Mouse (Mus musculus) myocyte (in vitro differentiated cells): ENCODE results near the gene Slc38a3. TPM values are rescaled to one million over a fixed set of nuclear protein-coding genes. Genes with fewer than 3 reads are reported as not detected.

Experiments used
- H3K27me3 ChIP-seq: one replicate; pipeline ENCODE4 v1.6.1; 2011; ENCODE audit not compliant: control insufficient read depth, insufficient read depth, insufficient read length
- H3K36me3 ChIP-seq: one replicate; pipeline ENCODE4 v1.6.1; 2011; ENCODE audit not compliant: control insufficient read depth, insufficient read depth
- H3K4me2 ChIP-seq: one replicate; pipeline ENCODE4 v1.6.1; 2011; ENCODE audit warnings: low read depth, control low read depth
- H3K4me3 ChIP-seq: one replicate; pipeline ENCODE4 v1.5.1; 2011; ENCODE audit warnings: mild to moderate bottlenecking, control low read depth, moderate library complexity
- H3K79me2 ChIP-seq: one replicate; pipeline ENCODE4 v1.6.1; 2011; ENCODE audit not compliant: control insufficient read depth, insufficient read depth
- H3ac ChIP-seq: one replicate; pipeline ENCODE4 v1.6.1; 2011; ENCODE audit not compliant: control insufficient read depth, insufficient read length
- CEBPB ChIP-seq: IDR thresholded peaks from 2 replicates; pipeline ENCODE4 v1.6.1; 2011; ENCODE audit warnings: mild to moderate bottlenecking, moderate library complexity; ENCODE audit not compliant: poor library complexity, insufficient read depth, severe bottlenecking
- E2F4 ChIP-seq: IDR thresholded peaks from one replicate; pipeline ENCODE4 v1.6.1; 2011; ENCODE audit warnings: mild to moderate bottlenecking, control low read depth, moderate library complexity; ENCODE audit not compliant: insufficient read depth
- MAX ChIP-seq: IDR thresholded peaks from one replicate; pipeline ENCODE4 v1.6.1; 2011; ENCODE audit warnings: low read depth, mild to moderate bottlenecking, control low read depth
- MYOD1 ChIP-seq, 3 experiments: IDR thresholded peaks; one replicate each; pipeline ENCODE4 v1.6.1; 2011; ENCODE audit warnings: control low read depth in 2 of 3, low read depth in 2 of 3, mild to moderate bottlenecking in 2 of 3, moderate library complexity in 1 of 3; ENCODE audit not compliant: insufficient read length in 2 of 3, control insufficient read depth in 1 of 3
- MYOG ChIP-seq, 3 experiments: IDR thresholded peaks; one replicate each; pipeline ENCODE4 v1.6.1; 2011; ENCODE audit warnings: control low read depth in 2 of 3, low read depth in 2 of 3, mild to moderate bottlenecking in 2 of 3; ENCODE audit not compliant: insufficient read length in 2 of 3, control insufficient read depth in 1 of 3, insufficient read depth in 1 of 3
- POLR2A ChIP-seq: IDR thresholded peaks from one replicate; pipeline ENCODE4 v1.6.1; 2011; ENCODE audit warnings: low read depth, mild to moderate bottlenecking, control low read depth, moderate library complexity; ENCODE audit not compliant: insufficient read length
- POLR2AphosphoS2 ChIP-seq: IDR thresholded peaks from one replicate; pipeline ENCODE4 v1.6.1; 2011; ENCODE audit warnings: low read depth, control low read depth; ENCODE audit not compliant: insufficient read length
- REST ChIP-seq: IDR thresholded peaks from one replicate; pipeline ENCODE4 v1.6.1; 2011; ENCODE audit warnings: mild to moderate bottlenecking, control low read depth, moderate library complexity; ENCODE audit not compliant: insufficient read depth, insufficient read length
- SRF ChIP-seq: IDR thresholded peaks from one replicate; pipeline ENCODE4 v1.6.1; 2011; ENCODE audit warnings: low read depth; ENCODE audit not compliant: control insufficient read depth, insufficient read length
- TCF12 ChIP-seq: IDR thresholded peaks from one replicate; pipeline ENCODE4 v1.6.1; 2011; ENCODE audit warnings: mild to moderate bottlenecking, control low read depth; ENCODE audit not compliant: poor library complexity, insufficient read depth, severe bottlenecking
- TCF3 ChIP-seq: IDR thresholded peaks from one replicate; pipeline ENCODE4 v1.6.1; 2011; ENCODE audit warnings: low read depth, control low read depth; ENCODE audit not compliant: insufficient read length
- USF1 ChIP-seq: IDR thresholded peaks from one replicate; pipeline ENCODE4 v1.6.1; 2011; ENCODE audit warnings: low read depth, mild to moderate bottlenecking, control low read depth, moderate library complexity
- polyA plus RNA-seq: library from polyadenylated mRNA; unstranded; fragments of >200 nt; fragmentation: generic; extraction: Trizol; gene quantifications from one replicate; pipeline ENCODE4 v1.2.1, GENCODE M21; 2012; ENCODE audit warnings: missing spikeins

Slc38a3 gene
- polyA plus RNA-seq, 1 experiment: 0.06 TPM

- Histone ChIP-seq H3K36me3 (no peaks in the 10 kb centered on the region), H3K27me3 (no peaks in the 10 kb centered on the region), H3K4me2 (peak overlapping the region; percentile 2), H3K4me3 (no peak overlapping the region), H3K79me2 (peaks cover 80% of the 10 kb centered on the region), H3ac (no peak overlapping the region)
- TF ChIP-seq TCF12: no peak
- no peak for TF ChIP-seq USF1
Measured at GRCm38 (mm10) chr9:107631311-107631826, 38.0 kb downstream of the Slc38a3 start.

- no peaks in the 10 kb centered on the region for H3K27me3 ChIP-seq
- H3K4me3 ChIP-seq: no peak overlapping the region
- peak overlapping the region; percentile 18 for H3K4me2 ChIP-seq
- H3K36me3 ChIP-seq: no peaks in the 10 kb centered on the region
- peaks cover 86% of the 10 kb centered on the region for H3K79me2 ChIP-seq
- TF ChIP-seq REST (no peak), CEBPB (no peak), TCF12 (no peak), POLR2AphosphoS2 (no peak), SRF (no peak), E2F4 (no peak), TCF3 (no peak), POLR2A (no peak), MYOD1 (IDR thresholded peaks at IDR 0.05; ENCODE audit: control insufficient read depth in 1 of 3, insufficient read length in 2 of 3, low read depth in 2 of 3) (no peak), MYOG (IDR thresholded peaks at IDR 0.05; ENCODE audit: control insufficient read depth in 1 of 3, insufficient read depth in 1 of 3, insufficient read length in 2 of 3, low read depth in 2 of 3) (no peak), USF1 (no peak), MAX (no peak)
- H3ac ChIP-seq: no peak overlapping the region
Measured at GRCm38 (mm10) chr9:107630576-107630975, 38.8 kb downstream of the Slc38a3 start.

- no peak overlapping the region for H3K4me3 ChIP-seq
- H3ac ChIP-seq: no peak overlapping the region
- H3K4me2 ChIP-seq: peak overlapping the region; percentile 18
- H3K79me2 ChIP-seq: peaks cover 91% of the 10 kb centered on the region
- no peak for TF ChIP-seq POLR2AphosphoS2
- TF ChIP-seq MYOG (IDR thresholded peaks at IDR 0.05; ENCODE audit: control insufficient read depth in 1 of 3, insufficient read depth in 1 of 3, insufficient read length in 2 of 3, low read depth in 2 of 3): no peak
- no peak for TF ChIP-seq MAX
- TF ChIP-seq REST: no peak
- TF ChIP-seq MYOD1 (IDR thresholded peaks at IDR 0.05; ENCODE audit: control insufficient read depth in 1 of 3, insufficient read length in 2 of 3, low read depth in 2 of 3): no peak
- no peak for TF ChIP-seq E2F4
- no peak for TF ChIP-seq TCF3
- TF ChIP-seq CEBPB: no peak
- no peak for TF ChIP-seq USF1
- no peak for TF ChIP-seq SRF
- no peak for TF ChIP-seq TCF12
- TF ChIP-seq POLR2A: no peak
- H3K27me3 ChIP-seq: no peaks in the 10 kb centered on the region
- H3K36me3 ChIP-seq: no peaks in the 10 kb centered on the region
Measured at GRCm38 (mm10) chr9:107629901-107630425, 39.4 kb downstream of the Slc38a3 start.

GRCm38 (mm10) chr9:107629411-107629730 lies 40.0 kb downstream of the Slc38a3 start:
- Histone ChIP-seq H3K36me3 (no peaks in the 10 kb centered on the region), H3K4me3 (no peak overlapping the region), H3K79me2 (peaks cover 91% of the 10 kb centered on the region), H3K4me2 (no peak overlapping the region), H3K27me3 (no peaks in the 10 kb centered on the region), H3ac (no peak overlapping the region)
- TF ChIP-seq SRF: no peak
- no peak for TF ChIP-seq MAX
- no peak for TF ChIP-seq MYOG (IDR thresholded peaks at IDR 0.05; ENCODE audit: control insufficient read depth in 1 of 3, insufficient read depth in 1 of 3, insufficient read length in 2 of 3, low read depth in 2 of 3)
- TF ChIP-seq POLR2AphosphoS2: no peak
- TF ChIP-seq TCF12: no peak

GRCm38 (mm10) chr9:107628721-107629410 lies 40.5 kb downstream of the Slc38a3 start:
- TF ChIP-seq POLR2A (no peak), MAX (no peak), SRF (no peak), USF1 (no peak), REST (no peak), E2F4 (no peak), POLR2AphosphoS2 (no peak), MYOG (IDR thresholded peaks at IDR 0.05; ENCODE audit: control insufficient read depth in 1 of 3, insufficient read depth in 1 of 3, insufficient read length in 2 of 3, low read depth in 2 of 3) (no peak), CEBPB (no peak), TCF3 (no peak), MYOD1 (IDR thresholded peaks at IDR 0.05; ENCODE audit: control insufficient read depth in 1 of 3, insufficient read length in 2 of 3, low read depth in 2 of 3) (no peak), TCF12 (no peak)
- H3K4me3 ChIP-seq: no peak overlapping the region
- H3K79me2 ChIP-seq: peaks cover 91% of the 10 kb centered on the region
- H3K27me3 ChIP-seq: no peaks in the 10 kb centered on the region
- no peak overlapping the region for H3ac ChIP-seq
- H3K36me3 ChIP-seq: no peaks in the 10 kb centered on the region
- H3K4me2 ChIP-seq: no peak overlapping the region
